8 mouse cellular contexts compared by ENCODE assay signal in the genomic region with DNA sequence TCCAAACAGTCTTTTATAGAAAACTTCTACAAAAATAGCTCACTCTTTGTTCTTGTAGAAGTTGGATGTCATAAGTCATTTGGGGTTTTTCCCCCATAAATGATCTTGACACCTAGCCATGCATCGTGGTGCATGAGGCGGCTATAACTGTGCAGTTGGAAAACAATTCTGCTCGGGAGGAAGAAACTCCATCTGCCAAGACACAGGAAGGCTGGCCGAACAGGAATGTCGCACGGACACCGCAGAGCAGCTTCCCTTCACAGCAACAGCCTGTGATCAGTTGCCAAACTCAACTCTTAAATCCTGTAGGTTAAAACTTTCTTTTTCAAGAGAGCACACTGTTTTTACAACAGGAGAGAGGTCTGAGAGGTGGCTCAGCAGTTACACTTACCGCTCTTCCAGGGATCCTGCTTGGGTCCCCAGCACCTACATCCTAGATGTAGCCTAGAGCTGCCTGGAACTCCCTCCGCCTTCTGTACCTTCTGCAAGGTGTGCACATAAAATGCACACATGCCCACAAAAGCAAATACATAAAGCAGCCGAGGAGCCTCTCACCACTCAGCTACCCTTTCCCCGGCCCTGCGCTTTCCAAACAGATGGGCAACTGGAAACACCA. TPM values are rescaled to one million over a fixed set of nuclear protein-coding genes. Genes with fewer than 3 reads are reported as not detected.
DNase-seq lines count a peak whose midpoint lies in the region; ATAC-seq and TF ChIP-seq lines count a peak whose summit lies in the region.
"Had no signal": no experiment of that assay in that cellular context is flagged by ENCODE, and none has a peak within 500 bp of the region (broad histone marks: within the 10 kb centered on the region; RNA-seq: fewer than 3 reads in every experiment).

No protein-coding gene starts in this region.

- no peak for DNase-seq in midbrain, embryonic 14.5 days
- peak; percentile 2 for DNase-seq in forelimb bud, embryonic 11.5 days (ENCODE audit: low read depth, low spot score)
- DNase-seq in kidney, postnatal 0 days (ENCODE audit: low spot score) = peak; percentile 89
- DNase-seq in stomach, postnatal 0 days (ENCODE audit: low spot score) = no peak
- DNase-seq in spleen, postnatal 36 days (ENCODE audit: low spot score in 2 of 2) = no peak

- no peak for ATAC-seq in midbrain, embryonic 14.5 days (ENCODE audit: low FRiP score, low TSS enrichment)
- ATAC-seq in midbrain, embryonic 15.5 days (replicated peaks) = no peak
- peak; percentile 41 for ATAC-seq in kidney, postnatal 0 days (replicated peaks; ENCODE audit: low FRiP score, low read depth)
- 0 out of 2 replicates have a peak, but pooled peaks have one; percentile 3 for ATAC-seq in stomach, postnatal 0 days (ENCODE audit: low FRiP score, low TSS enrichment)
- ATAC-seq in granulocyte monocyte progenitor cell, adult 5-6 weeks (replicated peaks; ENCODE audit: poor library complexity, severe bottlenecking) = no peak

- 73% methylated on average over 12 of the region's 12 CpGs for WGBS in midbrain, embryonic 14.5 days
- WGBS in midbrain, embryonic 15.5 days = 72% methylated on average over 12 of the region's 12 CpGs
- 7% methylated on average over 12 of the region's 12 CpGs for WGBS in kidney, postnatal 0 days
- 27% methylated on average over 12 of the region's 12 CpGs for WGBS in stomach, postnatal 0 days

- H3K4me3 ChIP-seq in midbrain, embryonic 14.5 days (replicated peaks; ENCODE audit: low read depth, low read length) = no peak overlapping the region
- H3K4me3 ChIP-seq in midbrain, embryonic 15.5 days = no peak overlapping the region
- no peak overlapping the region; the same call in 1 of the 2 replicates for H3K4me3 ChIP-seq in kidney, postnatal 0 days (replicated peaks; ENCODE audit: low read depth, low read length)
- H3K4me3 ChIP-seq in stomach, postnatal 0 days (ENCODE audit: low read depth, low read length) = no peak overlapping the region
- H3K4me3 ChIP-seq: midbrain, embryonic 12.5 days had no signal

- H3K4me1 ChIP-seq in midbrain, embryonic 14.5 days (ENCODE audit: control insufficient read depth, insufficient read depth, low read length) = no peaks in the 10 kb centered on the region
- no peaks in the 10 kb centered on the region for H3K4me1 ChIP-seq in midbrain, embryonic 15.5 days
- H3K4me1 ChIP-seq in kidney, postnatal 0 days (replicated peaks; ENCODE audit: insufficient read depth, low read length) = peaks cover 55% of the 10 kb centered on the region
- H3K4me1 ChIP-seq in stomach, postnatal 0 days (replicated peaks; ENCODE audit: control insufficient read depth, insufficient read depth) = peaks cover 8% of the 10 kb centered on the region; the same call in 1 of the 2 replicates

- no peak overlapping the region for H3K9ac ChIP-seq in midbrain, embryonic 14.5 days (replicated peaks; ENCODE audit: low read length)
- no peak overlapping the region for H3K9ac ChIP-seq in midbrain, embryonic 15.5 days
- peak overlapping the region; percentile 42; the same call in 1 of the 2 replicates for H3K9ac ChIP-seq in kidney, postnatal 0 days (ENCODE audit: low read depth, low read length)
- no peak overlapping the region for H3K9ac ChIP-seq in stomach, postnatal 0 days (ENCODE audit: low read length)
- H3K9ac ChIP-seq: midbrain, embryonic 12.5 days had no signal

- H3K27me3 ChIP-seq in midbrain, embryonic 14.5 days (ENCODE audit: control insufficient read depth, insufficient read depth, low read length) = no peaks in the 10 kb centered on the region
- H3K27me3 ChIP-seq in midbrain, embryonic 15.5 days (replicated peaks) = no peaks in the 10 kb centered on the region
- H3K27me3 ChIP-seq in kidney, postnatal 0 days (ENCODE audit: insufficient read depth, low read length) = no peaks in the 10 kb centered on the region
- H3K27me3 ChIP-seq in stomach, postnatal 0 days (ENCODE audit: control insufficient read depth, insufficient read depth, low read length) = no peaks in the 10 kb centered on the region
- H3K27me3 ChIP-seq: midbrain, embryonic 12.5 days had no signal

- H3K9me3 ChIP-seq in midbrain, embryonic 14.5 days (ENCODE audit: control insufficient read depth, low read length) = no peaks in the 10 kb centered on the region
- H3K9me3 ChIP-seq in midbrain, embryonic 15.5 days = no peaks in the 10 kb centered on the region
- H3K9me3 ChIP-seq in kidney, postnatal 0 days (replicated peaks; ENCODE audit: low read length) = no peaks in the 10 kb centered on the region
- no peaks in the 10 kb centered on the region for H3K9me3 ChIP-seq in stomach, postnatal 0 days (ENCODE audit: control insufficient read depth, low read length)
- H3K9me3 ChIP-seq: midbrain, embryonic 12.5 days had no signal

- 0 out of 2 replicates have a peak overlapping the region, but pooled peaks have one; percentile 13 for H3K27ac ChIP-seq in midbrain, embryonic 14.5 days (replicated peaks; ENCODE audit: low read depth, low read length)
- no peak overlapping the region for H3K27ac ChIP-seq in midbrain, embryonic 15.5 days
- peak overlapping the region; percentile 92 for H3K27ac ChIP-seq in kidney, postnatal 0 days
- H3K27ac ChIP-seq in stomach, postnatal 0 days (replicated peaks) = peak overlapping the region; percentile 72
- H3K27ac ChIP-seq: midbrain, embryonic 12.5 days had no signal

- no peak for TF ChIP-seq EP300 in stomach, postnatal 0 days (optimal IDR thresholded peaks at IDR 0.05)

- no peak for TF ChIP-seq CTCF in kidney, postnatal 0 days (IDR thresholded peaks at IDR 0.05; ENCODE audit: low read depth)
- TF ChIP-seq CTCF in stomach, postnatal 0 days (IDR thresholded peaks at IDR 0.05; ENCODE audit: low read depth) = no peak

- no peak overlapping the region for H3K4me2 ChIP-seq in midbrain, embryonic 14.5 days (ENCODE audit: low read length)
- no peak overlapping the region for H3K4me2 ChIP-seq in midbrain, embryonic 15.5 days
- peak overlapping the region; percentile 51 for H3K4me2 ChIP-seq in kidney, postnatal 0 days (ENCODE audit: low read length)
- H3K4me2 ChIP-seq in stomach, postnatal 0 days (replicated peaks; ENCODE audit: low read depth) = peak overlapping the region; percentile 29
- H3K4me2 ChIP-seq: midbrain, embryonic 12.5 days had no signal

- no peaks in the 10 kb centered on the region for H3K36me3 ChIP-seq in midbrain, embryonic 14.5 days (ENCODE audit: control insufficient read depth, insufficient read depth, low read length)
- no peaks in the 10 kb centered on the region for H3K36me3 ChIP-seq in midbrain, embryonic 15.5 days (replicated peaks)
- H3K36me3 ChIP-seq in kidney, postnatal 0 days (ENCODE audit: insufficient read depth, low read length) = no peaks in the 10 kb centered on the region
- H3K36me3 ChIP-seq in stomach, postnatal 0 days (ENCODE audit: control insufficient read depth, insufficient read depth, low read length) = no peaks in the 10 kb centered on the region
- H3K36me3 ChIP-seq: midbrain, embryonic 12.5 days had no signal

RNA-seq across cellular contexts. Expression of gene Cnksr3, which starts 29.4 kb away (rescaled TPM):
- polyA plus RNA-seq in midbrain, embryonic 14.5 days (2014; fragmentation: Nextera tagmentation; extraction: Ambion mirVana) = 1.6 and 2.7 TPM in 2 replicates
- polyA plus RNA-seq in midbrain, embryonic 15.5 days (2015; fragmentation: Nextera tagmentation; extraction: Ambion mirVana) = 2.1 TPM in 2 replicates
- polyA plus RNA-seq in kidney, postnatal 0 days (2015; fragmentation: Nextera tagmentation; extraction: Ambion mirVana) = 18.3 and 19.0 TPM in 2 replicates
- 7.0 and 7.6 TPM in 2 replicates for polyA plus RNA-seq in stomach, postnatal 0 days (2015; fragmentation: Nextera tagmentation; extraction: Ambion mirVana)
- 4.9 and 6.7 TPM in 2 replicates for total RNA-seq in granulocyte monocyte progenitor cell, adult 5-6 weeks (2014; fragmentation: Nextera tagmentation)
- total RNA-seq in granulocyte monocyte progenitor cell, adult 5-6 weeks (2017) = 3.2 and 3.7 TPM in 2 replicates

Comparison
In these comparisons a context has a peak if more than half of its experiments do, and no peak if none do; other contexts are left out.
1. ATAC-seq: peak in kidney, postnatal 0 days (single experiment) and stomach, postnatal 0 days (single experiment); none in midbrain, embryonic 14.5 days (single experiment), midbrain, embryonic 15.5 days (single experiment) and granulocyte monocyte progenitor cell, adult 5-6 weeks (single experiment).
2. DNase-seq: peak in forelimb bud, embryonic 11.5 days (single experiment) and kidney, postnatal 0 days (single experiment); none in midbrain, embryonic 14.5 days (single experiment), stomach, postnatal 0 days (single experiment) and spleen, postnatal 36 days (0 of 2).
3. H3K4me2 ChIP-seq: peak in kidney, postnatal 0 days (single experiment) and stomach, postnatal 0 days (single experiment); none in midbrain, embryonic 14.5 days (single experiment) and midbrain, embryonic 15.5 days (single experiment).